Mouse (Mus musculus): Measurements from ENCODE around the gene Anapc13. TPM values are rescaled to one million over a fixed set of nuclear protein-coding genes. Genes with fewer than 3 reads are reported as not detected.

Anapc13 gene
- polyA plus RNA-seq, 1 experiment = 45.1 TPM

DNA sequence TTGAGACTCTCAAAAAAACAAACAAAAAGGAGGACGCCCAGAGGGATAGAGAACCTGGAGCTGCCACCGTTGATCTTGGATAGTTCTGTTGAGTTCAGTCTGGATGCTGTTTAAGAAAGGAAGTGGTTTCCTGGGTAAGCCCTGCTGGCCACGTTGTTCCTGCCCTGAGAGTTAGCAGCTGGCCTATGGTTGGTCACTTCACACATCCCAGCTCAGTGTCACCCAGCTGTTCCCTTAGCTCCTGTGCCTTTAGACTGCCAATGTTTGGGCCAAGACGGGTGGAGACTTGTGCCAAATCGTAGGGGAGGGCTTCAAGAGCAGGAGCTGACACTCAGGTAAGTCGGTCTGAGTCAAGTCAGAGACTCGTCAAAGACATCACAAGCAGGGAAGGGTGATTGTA is 3.0 kb downstream of the Anapc13 start:
- no peak for TF ChIP-seq CTCF (IDR thresholded peaks at IDR 0.05; ENCODE audit: extremely low read depth, insufficient read length, insufficient replicate concordance, low read depth, low read length)
- TF ChIP-seq POLR2A (IDR thresholded peaks at IDR 0.05; ENCODE audit: low read depth, low read length) = no peak
- Histone ChIP-seq H3K36me3 (ENCODE audit: control insufficient read depth, insufficient read depth, low read length) (peaks cover 2% of the 10 kb centered on the region; the same call in 1 of the 2 replicates), H3K27me3 (ENCODE audit: control insufficient read depth, insufficient read depth, low read length) (no peaks in the 10 kb centered on the region), H3K4me3 (ENCODE audit: low read depth, low read length) (no peak overlapping the region), H3K27ac (ENCODE audit: insufficient read depth, low read depth, low read length) (no peak overlapping the region), H3K4me1 (ENCODE audit: control insufficient read depth, insufficient read depth, insufficient read length, low read length) (peaks cover 9% of the 10 kb centered on the region; the same call in 1 of the 2 replicates)
- WGBS = 79% methylated on average over 7 of the region's 7 CpGs

DNA sequence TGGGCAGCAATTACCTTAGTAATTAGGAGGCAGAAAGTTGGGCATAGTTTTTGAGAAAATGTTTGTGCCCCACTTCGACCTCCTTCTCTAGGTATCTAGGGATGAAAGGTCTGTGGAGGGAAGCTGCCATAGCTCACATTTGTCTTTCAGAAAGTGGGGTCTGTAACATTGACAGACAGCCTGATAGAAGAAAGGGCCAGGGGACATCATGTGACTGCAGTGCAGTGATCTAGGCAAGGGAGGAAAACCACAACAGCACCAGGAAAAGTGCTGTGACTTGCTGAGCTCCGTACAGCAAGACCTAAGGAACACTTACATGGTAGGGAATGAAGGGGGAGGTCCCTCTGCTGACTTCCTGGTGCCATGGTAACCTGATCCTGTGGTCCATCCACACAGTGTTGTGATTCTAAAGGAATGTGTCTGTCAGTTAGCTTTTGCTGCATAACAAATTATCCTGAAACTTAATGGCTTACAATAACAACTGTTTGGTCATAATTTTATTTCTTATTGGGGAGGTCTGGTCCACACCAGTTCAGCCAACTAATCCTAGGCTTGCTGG is 5.6 kb downstream of the Anapc13 start:
- Histone ChIP-seq H3K36me3 (ENCODE audit: control insufficient read depth, insufficient read depth, low read length) (peaks cover 6% of the 10 kb centered on the region; the same call in 1 of the 2 replicates), H3K27me3 (ENCODE audit: control insufficient read depth, insufficient read depth, low read length) (no peaks in the 10 kb centered on the region), H3K27ac (ENCODE audit: insufficient read depth, low read depth, low read length) (no peak overlapping the region), H3K4me1 (ENCODE audit: control insufficient read depth, insufficient read depth, insufficient read length, low read length) (peaks cover 9% of the 10 kb centered on the region; the same call in 1 of the 2 replicates), H3K4me3 (ENCODE audit: low read depth, low read length) (no peak overlapping the region)
- WGBS = 71% methylated on average over 2 of the region's 2 CpGs
- no peak for TF ChIP-seq CTCF (IDR thresholded peaks at IDR 0.05; ENCODE audit: extremely low read depth, insufficient read length, insufficient replicate concordance, low read depth, low read length)

DNA sequence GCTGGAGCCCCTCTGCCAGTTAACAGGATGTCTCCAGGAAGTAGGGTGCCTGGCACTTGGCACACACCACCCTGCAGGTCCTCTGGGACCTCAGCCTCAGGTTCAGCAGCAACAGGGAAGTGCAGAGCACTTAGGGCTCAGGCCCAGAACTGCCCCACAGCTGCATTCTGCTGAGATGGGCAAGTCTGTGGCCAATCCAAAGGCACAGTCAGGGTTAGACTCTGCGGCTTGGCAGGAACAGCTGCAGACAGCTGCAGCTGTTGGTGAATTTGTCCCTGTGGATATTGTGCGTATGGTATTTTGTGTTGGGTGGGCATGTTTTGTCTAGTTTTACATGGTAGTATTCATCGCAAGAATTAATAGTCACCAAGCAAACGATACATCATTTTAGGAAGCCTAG is 6.1 kb downstream of the Anapc13 start:
- Histone ChIP-seq H3K4me3 (ENCODE audit: low read depth, low read length) (no peak overlapping the region), H3K36me3 (ENCODE audit: control insufficient read depth, insufficient read depth, low read length) (peaks cover 6% of the 10 kb centered on the region; the same call in 1 of the 2 replicates), H3K4me1 (ENCODE audit: control insufficient read depth, insufficient read depth, insufficient read length, low read length) (peaks cover 7% of the 10 kb centered on the region; the same call in 1 of the 2 replicates), H3K27ac (ENCODE audit: insufficient read depth, low read depth, low read length) (no peak overlapping the region), H3K27me3 (ENCODE audit: control insufficient read depth, insufficient read depth, low read length) (no peaks in the 10 kb centered on the region)
- WGBS = 80% methylated on average over 4 of the region's 4 CpGs
- no peak for TF ChIP-seq CTCF (IDR thresholded peaks at IDR 0.05; ENCODE audit: extremely low read depth, insufficient read length, insufficient replicate concordance, low read depth, low read length)
- no peak for TF ChIP-seq POLR2A (IDR thresholded peaks at IDR 0.05; ENCODE audit: low read depth, low read length)

- H3K36me3 ChIP-seq (ENCODE audit: control insufficient read depth, insufficient read depth, low read length) = peaks cover 6% of the 10 kb centered on the region; the same call in 1 of the 2 replicates
- no peaks in the 10 kb centered on the region for H3K27me3 ChIP-seq (ENCODE audit: control insufficient read depth, insufficient read depth, low read length)
- TF ChIP-seq POLR2A (IDR thresholded peaks at IDR 0.05; ENCODE audit: low read depth, low read length) (no peak), CTCF (IDR thresholded peaks at IDR 0.05; ENCODE audit: extremely low read depth, insufficient read length, insufficient replicate concordance, low read depth, low read length) (peak; percentile 14; the same call in 1 of the 2 replicates)
- WGBS = 78% methylated on average over 1 of the region's 1 CpGs
- H3K4me3 ChIP-seq (ENCODE audit: low read depth, low read length) = no peak overlapping the region
- H3K4me1 ChIP-seq (ENCODE audit: control insufficient read depth, insufficient read depth, insufficient read length, low read length) = peaks cover 2% of the 10 kb centered on the region; the same call in 1 of the 2 replicates
- no peak overlapping the region for H3K27ac ChIP-seq (ENCODE audit: insufficient read depth, low read depth, low read length)
Measured at GRCm38 (mm10) chr9:102632923-102633537, 6.9 kb downstream of the Anapc13 start.

GRCm38 (mm10) chr9:102634453-102634852 is 8.4 kb downstream of the Anapc13 start:
- Histone ChIP-seq H3K27ac (ENCODE audit: insufficient read depth, low read depth, low read length) (no peak overlapping the region), H3K27me3 (ENCODE audit: control insufficient read depth, insufficient read depth, low read length) (no peaks in the 10 kb centered on the region), H3K4me3 (ENCODE audit: low read depth, low read length) (no peak overlapping the region), H3K36me3 (ENCODE audit: control insufficient read depth, insufficient read depth, low read length) (peaks cover 6% of the 10 kb centered on the region; the same call in 1 of the 2 replicates), H3K4me1 (ENCODE audit: control insufficient read depth, insufficient read depth, insufficient read length, low read length) (no peaks in the 10 kb centered on the region)
- TF ChIP-seq CTCF (IDR thresholded peaks at IDR 0.05; ENCODE audit: extremely low read depth, insufficient read length, insufficient replicate concordance, low read depth, low read length) = no peak
- TF ChIP-seq POLR2A (IDR thresholded peaks at IDR 0.05; ENCODE audit: low read depth, low read length) = no peak
- WGBS = 81% methylated on average over 8 of the region's 8 CpGs

GRCm38 (mm10) chr9:102636553-102636952 is 10.5 kb downstream of the Anapc13 start:
- no peak overlapping the region for H3K27ac ChIP-seq (ENCODE audit: insufficient read depth, low read depth, low read length)
- no peaks in the 10 kb centered on the region for H3K4me1 ChIP-seq (ENCODE audit: control insufficient read depth, insufficient read depth, insufficient read length, low read length)
- no peaks in the 10 kb centered on the region for H3K27me3 ChIP-seq (ENCODE audit: control insufficient read depth, insufficient read depth, low read length)
- peaks cover 6% of the 10 kb centered on the region; the same call in 1 of the 2 replicates for H3K36me3 ChIP-seq (ENCODE audit: control insufficient read depth, insufficient read depth, low read length)
- WGBS = 4% methylated on average over 4 of the region's 4 CpGs
- no peak overlapping the region for H3K4me3 ChIP-seq (ENCODE audit: low read depth, low read length)
- TF ChIP-seq CTCF (IDR thresholded peaks at IDR 0.05; ENCODE audit: extremely low read depth, insufficient read length, insufficient replicate concordance, low read depth, low read length) (peak; percentile 51; the same call in 1 of the 2 replicates), POLR2A (IDR thresholded peaks at IDR 0.05; ENCODE audit: low read depth, low read length) (no peak)

DNA sequence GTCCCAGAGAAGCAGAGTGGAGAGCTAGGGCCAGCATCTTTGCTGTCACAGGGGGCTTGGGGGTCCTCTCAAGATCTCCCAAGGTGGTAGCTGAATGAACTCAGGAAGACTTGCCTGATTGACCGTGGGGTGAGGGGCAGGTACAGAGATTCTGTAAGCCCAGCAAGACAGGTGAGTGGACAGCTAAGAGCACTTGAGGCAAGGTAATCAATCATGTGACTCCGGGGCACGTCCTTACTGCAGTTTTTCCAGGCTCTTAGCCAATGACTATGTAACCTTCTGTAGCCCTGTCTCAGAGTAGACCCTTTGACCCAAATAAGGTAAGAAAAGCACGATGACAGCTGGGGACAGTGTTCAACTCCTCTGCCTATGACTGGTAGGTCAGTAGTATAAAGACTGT is 11.0 kb downstream of the Anapc13 start:
- 34% methylated on average over 4 of the region's 4 CpGs for WGBS

More for the DNA sequence above, 11.0 kb downstream of the Anapc13 start:
- no peak overlapping the region for H3K4me3 ChIP-seq (ENCODE audit: low read depth, low read length)
- peaks cover 6% of the 10 kb centered on the region; the same call in 1 of the 2 replicates for H3K36me3 ChIP-seq (ENCODE audit: control insufficient read depth, insufficient read depth, low read length)
- H3K27ac ChIP-seq (ENCODE audit: insufficient read depth, low read depth, low read length) = no peak overlapping the region
- no peaks in the 10 kb centered on the region for H3K4me1 ChIP-seq (ENCODE audit: control insufficient read depth, insufficient read depth, insufficient read length, low read length)
- no peaks in the 10 kb centered on the region for H3K27me3 ChIP-seq (ENCODE audit: control insufficient read depth, insufficient read depth, low read length)
- TF ChIP-seq POLR2A (IDR thresholded peaks at IDR 0.05; ENCODE audit: low read depth, low read length) (no peak), CTCF (IDR thresholded peaks at IDR 0.05; ENCODE audit: extremely low read depth, insufficient read length, insufficient replicate concordance, low read depth, low read length) (no peak)

All from small intestine, adult 2 months (tissue).